Mouse (Mus musculus) liver, adult 2 months (tissue): ENCODE results near the gene Cdkl4.

Experiments used
- CTCF ChIP-seq: fragments of 200-500 bp; IDR thresholded peaks from 2 replicates; pipeline ENCODE4 v1.5.1; 2011; ENCODE audit warnings: low read depth, low read length, control low read depth
- POLR2A ChIP-seq: fragments of 200-500 bp; IDR thresholded peaks from 2 replicates; pipeline ENCODE4 v1.6.1; 2011; ENCODE audit warnings: low read length, control low read depth; ENCODE audit not compliant: insufficient read depth; ENCODE audit errors: extremely low read depth

- no peak for TF ChIP-seq CTCF
- TF ChIP-seq POLR2A: no peak
These were observed 55.4 kb downstream of the Cdkl4 start for GRCm38 (mm10) chr17:80522229-80522556.
